Mouse (Mus musculus) bone marrow macrophage, adult 2 months (primary cell): ENCODE measurements around the gene Nrl.

Source experiments
- CTCF ChIP-seq: IDR thresholded peaks from 2 replicates; pipeline ENCODE4 v1.5.1; 2012; ENCODE audit warnings: low read depth, mild to moderate bottlenecking, low read length, moderate library complexity
- POLR2A ChIP-seq: IDR thresholded peaks from 2 replicates; pipeline ENCODE4 v1.6.1; 2012; ENCODE audit warnings: mild to moderate bottlenecking, low read depth, low read length, borderline replicate concordance

GRCm38 (mm10) chr14:55509540-55509939 is 15.2 kb downstream of the Nrl start:
- TF ChIP-seq CTCF (no peak), POLR2A (no peak)
